Mouse (Mus musculus) layer of hippocampus, adult 2 months (tissue): ENCODE results near the gene Gm28374. TPM values are rescaled to one million over a fixed set of nuclear protein-coding genes. Genes with fewer than 3 reads are reported as not detected.
"Not testable (repeated sequence)": the region's sequence is repeated elsewhere in the genome, so short reads cannot be mapped to it uniquely, and the experiment has no call there.

Source experiments
- DNase-seq, 2 experiments: peaks; one replicate each; pipeline ENCODE4 v3.0.0; 2022; ENCODE audit warnings: low spot score in 2 of 2
- H3K27ac ChIP-seq: fragments of 200-600 bp; 2 replicates; pipeline ENCODE4 v1.8.1; 2022
- H3K4me3 ChIP-seq: fragments of 200-600 bp; 2 replicates; pipeline ENCODE4 v1.8.1; 2022; ENCODE audit warnings: mild to moderate bottlenecking
- CTCF ChIP-seq: fragments of 200-600 bp; conservative IDR thresholded peaks from 2 replicates; pipeline ENCODE4 v1.8.1; 2022; ENCODE audit warnings: antibody characterized with exemption, mild to moderate bottlenecking, moderate library complexity
- long read RNA-seq, 2 experiments: library from polyadenylated mRNA; stranded (forward); transcript quantifications; one replicate each; pipeline ENCODE4 v2.0.0; 2021; ENCODE audit warnings: borderline mapping rate in 2 of 2
- total RNA-seq, 2 experiments: library from RNA; stranded (reverse); gene quantifications; 2 replicates each; pipeline ENCODE4 v1.2.3; 2021

Gm28374 gene
- not detected for total RNA-seq
- long read RNA-seq, experiment 1, result 0 reads
- long read RNA-seq, experiment 2, result 0 reads

- no peak for TF ChIP-seq CTCF
- no peak for DNase-seq
- Histone ChIP-seq H3K27ac (no peak within 1 kb of the TSS), H3K4me3 (no peak within 1 kb of the TSS)
Measured at GRCm38 (mm10) chr19:6082156-6082555, at the start of gene Gm28374. Gene Gm28374 (minus strand): TSS chr19:6082256.

- DNase-seq, H3K27ac ChIP-seq, H3K4me3 ChIP-seq: not testable (repeated sequence)
Measured at GRCm38 (mm10) chr19:6130414-6131128, 48.5 kb upstream of the Gm28374 start.

GRCm38 (mm10) chr19:6127760-6128341, 45.8 kb upstream of the Gm28374 start, which contains the start of gene Snx15:
Gene Snx15 (minus strand): TSS chr19:6128304.
- TF ChIP-seq CTCF, result no peak
- DNase-seq, result peak; percentile 92 to 95
- peak within 1 kb of the TSS; percentile 91 for H3K4me3 ChIP-seq
- peak within 1 kb of the TSS; percentile 95 for H3K27ac ChIP-seq

GRCm38 (mm10) chr19:6126789-6127580, 44.9 kb upstream of the Gm28374 start:
- Histone ChIP-seq H3K27ac (peak overlapping the region; percentile 95), H3K4me3 (peak overlapping the region; percentile 91)
- no peak for TF ChIP-seq CTCF
- no peak for DNase-seq

- Histone ChIP-seq H3K27ac (no peak overlapping the region), H3K4me3 (no peak overlapping the region)
- DNase-seq, result peak in 1 of 2 experiments; percentile 56
- peak; percentile 86 for TF ChIP-seq CTCF
Measured at GRCm38 (mm10) chr19:6126289-6126688, 44.2 kb upstream of the Gm28374 start.

- TF ChIP-seq CTCF, result no peak
- no peak overlapping the region for H3K27ac ChIP-seq
- no peak overlapping the region for H3K4me3 ChIP-seq
- no peak for DNase-seq
Measured at GRCm38 (mm10) chr19:6124898-6125297, 42.8 kb upstream of the Gm28374 start.

GRCm38 (mm10) chr19:6123330-6123729, 41.3 kb upstream of the Gm28374 start:
- H3K27ac ChIP-seq, result no peak overlapping the region
- TF ChIP-seq CTCF, result no peak
- no peak for DNase-seq

GRCm38 (mm10) chr19:6121761-6122160, 39.7 kb upstream of the Gm28374 start:
- Histone ChIP-seq H3K4me3 (no peak overlapping the region), H3K27ac (no peak overlapping the region)
- DNase-seq, result no peak
- no peak for TF ChIP-seq CTCF

More at GRCm38 (mm10) chr19:6123330-6123729, 41.3 kb upstream of the Gm28374 start:
- H3K4me3 ChIP-seq, result no peak overlapping the region

- Histone ChIP-seq H3K4me3 (peak overlapping the region; percentile 80), H3K27ac (peak overlapping the region; percentile 95)
- no peak for TF ChIP-seq CTCF
- no peak for DNase-seq
Measured at GRCm38 (mm10) chr19:6118677-6119185, 36.7 kb upstream of the Gm28374 start.

GRCm38 (mm10) chr19:6117986-6118676, 36.1 kb upstream of the Gm28374 start, which contains the start of gene Sac3d1:
Gene Sac3d1 (minus strand): TSS chr19:6118650.
- Histone ChIP-seq H3K27ac (peak within 1 kb of the TSS; percentile 95), H3K4me3 (peak within 1 kb of the TSS; percentile 80)
- peak; percentile 91 to 92 for DNase-seq
- TF ChIP-seq CTCF, result peak; percentile 38; the same call in 1 of the 2 replicates

GRCm38 (mm10) chr19:6117346-6117985, 35.4 kb upstream of the Gm28374 start:
- peak overlapping the region; percentile 80 for H3K4me3 ChIP-seq
- TF ChIP-seq CTCF, result no peak
- DNase-seq, result no peak
- peak overlapping the region; percentile 95 for H3K27ac ChIP-seq
